Mouse (Mus musculus) forebrain, embryonic 16.5 days (tissue): ENCODE measurements at regions not wholly inside any gene's neighbourhood (a gene's known extent, or its start where the extent isn't known, plus 50 kb on each side); places are given as distances from the start of the nearest gene placed in this dataset.

Source experiments
- ATAC-seq: fragments of 200-750 bp; cut with Nextera tagmentation; 2 replicates; pipeline ENCODE4 v1.8.0; 2017; ENCODE audit warnings: mild to moderate bottlenecking, moderate library complexity
- H3K27ac ChIP-seq: fragments of 300-500 bp; sonication (generic); 2 replicates; pipeline ENCODE4 v1.5.1; 2014; ENCODE audit warnings: low read length, control low read depth
- H3K27me3 ChIP-seq: fragments of 300-500 bp; sonication (generic); replicated peaks from 2 replicates; pipeline ENCODE4 v1.6.1; 2014; ENCODE audit warnings: low read length; ENCODE audit not compliant: control insufficient read depth, insufficient read depth
- H3K36me3 ChIP-seq: fragments of 300-500 bp; sonication (generic); 2 replicates; pipeline ENCODE4 v1.6.1; 2014; ENCODE audit not compliant: control insufficient read depth, insufficient read depth
- H3K4me1 ChIP-seq: fragments of 300-500 bp; sonication (generic); replicated peaks from 2 replicates; pipeline ENCODE4 v1.6.1; 2014; ENCODE audit warnings: low read length; ENCODE audit not compliant: control insufficient read depth, insufficient read depth
- H3K4me2 ChIP-seq: fragments of 300-500 bp; sonication (generic); 2 replicates; pipeline ENCODE4 v1.6.1; 2014; ENCODE audit warnings: mild to moderate bottlenecking, low read length, control low read depth
- H3K4me3 ChIP-seq: fragments of 300-500 bp; sonication (generic); replicated peaks from 2 replicates; pipeline ENCODE4 v1.5.1; 2014; ENCODE audit warnings: mild to moderate bottlenecking, low read length, control low read depth
- H3K9ac ChIP-seq: fragments of 300-500 bp; sonication (generic); replicated peaks from 2 replicates; pipeline ENCODE4 v1.6.1; 2014; ENCODE audit warnings: low read depth, low read length, control low read depth
- H3K9me3 ChIP-seq: fragments of 300-500 bp; sonication (generic); 2 replicates; pipeline ENCODE4 v1.6.1; 2016; ENCODE audit warnings: low read length; ENCODE audit not compliant: control insufficient read depth
- WGBS: fragments of 180-500 bp; shearing (Covaris S2); extraction: QIAGEN DNeasy Blood & Tissue Kit; methylation state at CpG from one replicate; pipeline ENCODE4 v1.1.7; 2014; 5-methylcytosine and 5-hydroxymethylcytosine counted together

DNA sequence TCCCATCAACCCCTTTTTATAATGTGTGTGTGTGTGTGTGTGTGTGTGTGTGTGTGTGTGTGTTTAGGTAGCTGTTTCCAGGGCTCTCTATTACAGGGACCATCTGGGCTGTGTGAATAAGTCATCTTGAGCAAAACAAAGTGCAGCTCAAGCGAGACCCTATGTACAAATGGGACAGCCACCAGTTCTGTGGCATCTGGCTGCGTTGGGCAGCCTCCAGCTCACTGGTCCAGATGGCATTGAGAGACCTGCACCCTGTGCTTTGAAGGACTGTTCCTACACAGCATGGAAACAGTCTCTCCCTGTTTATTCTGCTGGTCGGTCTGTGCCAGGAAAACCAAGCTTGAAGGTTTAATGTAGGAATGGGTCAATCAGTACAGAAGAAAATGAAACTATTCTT is 311.4 kb upstream of the Cdyl start:
- 55% methylated on average over 3 of the region's 3 CpGs for WGBS
- ATAC-seq = peak; percentile 83
- no peak overlapping the region for H3K9ac ChIP-seq

GRCm38 (mm10) chr13:35359345-35359744 is 300.3 kb upstream of the Cdyl start:
- no peak overlapping the region for H3K9ac ChIP-seq
- H3K27ac ChIP-seq = no peak overlapping the region
- H3K36me3 ChIP-seq = no peaks in the 10 kb centered on the region
- no peaks in the 10 kb centered on the region for H3K27me3 ChIP-seq
- ATAC-seq = no peak
- WGBS = 86% methylated on average over 3 of the region's 3 CpGs
- no peaks in the 10 kb centered on the region for H3K4me1 ChIP-seq
- no peak overlapping the region for H3K4me3 ChIP-seq
- no peaks in the 10 kb centered on the region for H3K9me3 ChIP-seq
- no peak overlapping the region for H3K4me2 ChIP-seq

More for the DNA sequence above, 311.4 kb upstream of the Cdyl start:
- Histone ChIP-seq H3K9me3 (no peaks in the 10 kb centered on the region), H3K4me3 (no peak overlapping the region), H3K27me3 (no peaks in the 10 kb centered on the region), H3K27ac (no peak overlapping the region), H3K4me2 (no peak overlapping the region), H3K4me1 (peaks cover 5% of the 10 kb centered on the region; the same call in 1 of the 2 replicates), H3K36me3 (no peaks in the 10 kb centered on the region)

DNA sequence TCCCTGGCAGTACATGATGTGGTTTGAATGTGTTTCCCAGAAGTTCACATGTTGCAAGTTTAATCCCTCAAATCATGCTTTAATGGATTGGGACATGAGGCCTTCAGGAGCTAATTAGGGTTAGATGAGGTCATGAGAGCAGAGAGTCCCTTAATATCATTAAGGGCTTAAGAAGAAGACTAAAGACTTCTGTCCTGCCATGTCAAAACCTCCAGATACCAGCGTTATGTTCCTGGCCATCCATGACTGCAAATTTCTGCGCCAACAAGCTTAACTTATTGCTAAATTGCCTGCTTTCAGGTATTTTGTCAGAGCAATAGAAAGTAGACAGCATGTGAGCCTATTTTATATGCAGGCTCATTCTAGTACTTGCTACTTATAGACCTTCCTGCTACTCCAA is 282.1 kb upstream of the Cdyl start:
- Histone ChIP-seq H3K9ac (no peak overlapping the region), H3K4me2 (no peak overlapping the region), H3K9me3 (no peaks in the 10 kb centered on the region), H3K36me3 (no peaks in the 10 kb centered on the region), H3K27me3 (no peaks in the 10 kb centered on the region), H3K4me1 (no peaks in the 10 kb centered on the region), H3K27ac (no peak overlapping the region), H3K4me3 (no peak overlapping the region)
- ATAC-seq = no peak
- WGBS = 83% methylated on average over 2 of the region's 2 CpGs

GRCm38 (mm10) chr13:35379500-35379899 is 280.1 kb upstream of the Cdyl start:
- H3K27ac ChIP-seq = no peak overlapping the region
- H3K9me3 ChIP-seq = no peaks in the 10 kb centered on the region
- no peak overlapping the region for H3K9ac ChIP-seq
- no peak overlapping the region for H3K4me3 ChIP-seq
- H3K4me2 ChIP-seq = no peak overlapping the region
- H3K27me3 ChIP-seq = no peaks in the 10 kb centered on the region
- no peaks in the 10 kb centered on the region for H3K4me1 ChIP-seq
- ATAC-seq = no peak
- WGBS = 96% methylated on average over 2 of the region's 2 CpGs
- H3K36me3 ChIP-seq = no peaks in the 10 kb centered on the region

GRCm38 (mm10) chr13:35380224-35381009 is 279.2 kb upstream of the Cdyl start:
- 74% methylated on average over 3 of the region's 3 CpGs for WGBS
- ATAC-seq = no peak
- no peak overlapping the region for H3K4me3 ChIP-seq

DNA sequence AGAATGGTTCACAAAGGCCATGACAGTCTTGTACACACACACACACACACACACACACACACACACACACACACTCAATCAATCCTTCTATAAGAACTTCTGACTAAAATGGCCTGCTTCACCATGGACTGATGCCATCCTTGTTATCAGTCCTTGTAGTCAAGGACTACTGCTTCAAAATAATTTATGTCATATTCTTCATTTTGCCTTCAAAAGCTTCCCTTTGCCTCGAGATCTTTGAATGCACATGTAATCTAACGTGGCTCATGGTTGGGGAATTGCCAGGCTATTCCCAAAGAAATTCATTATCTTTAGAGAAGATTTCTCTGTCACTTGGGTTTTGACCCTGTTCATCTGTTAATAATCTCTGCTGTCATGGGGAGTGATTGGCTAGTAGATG is 278.0 kb upstream of the Cdyl start:
- no peak overlapping the region for H3K4me3 ChIP-seq
- H3K9me3 ChIP-seq = no peaks in the 10 kb centered on the region
- H3K4me1 ChIP-seq = no peaks in the 10 kb centered on the region
- no peaks in the 10 kb centered on the region for H3K36me3 ChIP-seq
- H3K27me3 ChIP-seq = no peaks in the 10 kb centered on the region
- WGBS = 74% methylated on average over 2 of the region's 2 CpGs
- H3K9ac ChIP-seq = no peak overlapping the region
- no peak overlapping the region for H3K27ac ChIP-seq
- ATAC-seq = no peak
- no peak overlapping the region for H3K4me2 ChIP-seq

More at GRCm38 (mm10) chr13:35380224-35381009, 279.2 kb upstream of the Cdyl start:
- Histone ChIP-seq H3K27ac (no peak overlapping the region), H3K4me1 (no peaks in the 10 kb centered on the region), H3K4me2 (no peak overlapping the region), H3K36me3 (no peaks in the 10 kb centered on the region), H3K9me3 (no peaks in the 10 kb centered on the region), H3K27me3 (no peaks in the 10 kb centered on the region), H3K9ac (no peak overlapping the region)

- no peak overlapping the region for H3K4me2 ChIP-seq
- no peaks in the 10 kb centered on the region for H3K36me3 ChIP-seq
- H3K27me3 ChIP-seq = no peaks in the 10 kb centered on the region
- H3K4me1 ChIP-seq = no peaks in the 10 kb centered on the region
- WGBS = 47% methylated on average over 12 of the region's 12 CpGs
- H3K9ac ChIP-seq = no peak overlapping the region
- H3K4me3 ChIP-seq = no peak overlapping the region
- H3K27ac ChIP-seq = no peak overlapping the region
- ATAC-seq = no peak
- H3K9me3 ChIP-seq = no peaks in the 10 kb centered on the region
Observed at GRCm38 (mm10) chr13:35383000-35383623, 276.5 kb upstream of the Cdyl start.

- Histone ChIP-seq H3K4me3 (no peak overlapping the region), H3K27ac (no peak overlapping the region), H3K27me3 (no peaks in the 10 kb centered on the region), H3K9me3 (no peaks in the 10 kb centered on the region), H3K36me3 (no peaks in the 10 kb centered on the region), H3K4me2 (no peak overlapping the region), H3K9ac (no peak overlapping the region), H3K4me1 (no peaks in the 10 kb centered on the region)
- no peak for ATAC-seq
- WGBS = 60% methylated on average over 8 of the region's 8 CpGs
Observed at GRCm38 (mm10) chr13:35383624-35384018, 276.0 kb upstream of the Cdyl start.

- no peak for ATAC-seq
- Histone ChIP-seq H3K9ac (no peak overlapping the region), H3K4me1 (no peaks in the 10 kb centered on the region), H3K27me3 (no peaks in the 10 kb centered on the region), H3K4me3 (no peak overlapping the region), H3K9me3 (no peaks in the 10 kb centered on the region), H3K27ac (no peak overlapping the region), H3K4me2 (no peak overlapping the region), H3K36me3 (no peaks in the 10 kb centered on the region)
- 65% methylated on average over 1 of the region's 1 CpGs for WGBS
Observed at GRCm38 (mm10) chr13:35388380-35388779, 271.3 kb upstream of the Cdyl start.
